Mouse (Mus musculus) spleen, adult 18-20 months (tissue): ENCODE measurements around the gene Fam180a.

Experiments
- DNase-seq, 2 experiments: peaks; one replicate each; pipeline ENCODE4 v3.0.0; 2022; ENCODE audit warnings: mixed read lengths in 2 of 2

The Fam180a gene

GRCm38 (mm10) chr6:35308037-35308436 is 17.9 kb downstream of the Fam180a start, which contains the start of gene Slc13a4:
Slc13a4 (minus strand) TSS chr6:35308131.
- DNase-seq = no peak

DNA sequence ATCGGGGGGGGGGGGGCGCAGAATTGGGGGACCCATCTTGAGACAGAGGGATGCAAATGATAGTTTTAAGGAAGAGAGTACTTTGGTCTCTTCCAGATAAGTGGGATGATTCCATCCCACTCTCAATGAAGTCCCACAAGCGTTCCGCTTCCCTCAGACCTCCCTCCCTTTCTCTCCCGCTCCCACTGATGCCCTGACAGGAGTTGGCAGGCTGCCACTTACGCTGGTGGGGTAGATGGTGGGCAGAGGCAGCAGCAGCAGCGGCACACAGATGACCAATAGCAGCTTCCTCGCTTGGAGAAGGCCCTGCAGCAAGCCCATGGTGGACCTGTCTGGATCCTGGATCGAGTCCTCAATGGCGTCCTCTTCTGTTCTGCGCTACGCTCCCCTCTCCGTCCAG is 18.8 kb downstream of the Fam180a start:
- no peak for DNase-seq

DNA sequence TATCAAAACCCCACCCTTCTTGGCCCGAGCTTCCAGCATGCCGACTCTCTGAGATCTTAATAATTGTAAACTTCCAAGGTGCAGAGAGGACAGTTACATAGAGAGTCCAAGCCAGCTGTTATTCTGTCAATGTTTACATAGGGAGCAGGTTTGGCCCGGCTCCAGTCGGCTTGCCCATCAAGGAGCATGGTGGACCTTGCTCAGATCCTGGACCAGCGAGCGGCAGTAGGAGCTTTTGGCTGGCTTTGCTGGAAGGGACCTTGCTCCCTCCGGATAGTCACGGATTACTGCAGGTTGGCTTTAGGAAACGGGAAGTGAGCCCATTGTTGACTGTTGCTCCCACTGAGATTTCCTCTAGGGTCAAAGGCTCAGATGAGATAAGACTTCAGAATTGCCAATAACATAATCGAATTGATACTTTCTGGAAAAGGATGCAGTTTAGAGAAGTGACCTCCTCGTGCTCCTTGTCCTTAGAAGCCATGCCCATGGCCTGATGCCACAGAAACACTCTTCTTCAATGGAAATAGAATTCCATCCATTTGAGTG is 22.5 kb downstream of the Fam180a start:
- DNase-seq = no peak

- DNase-seq = no peak
These were observed 23.4 kb downstream of the Fam180a start for GRCm38 (mm10) chr6:35302581-35302980.

DNA sequence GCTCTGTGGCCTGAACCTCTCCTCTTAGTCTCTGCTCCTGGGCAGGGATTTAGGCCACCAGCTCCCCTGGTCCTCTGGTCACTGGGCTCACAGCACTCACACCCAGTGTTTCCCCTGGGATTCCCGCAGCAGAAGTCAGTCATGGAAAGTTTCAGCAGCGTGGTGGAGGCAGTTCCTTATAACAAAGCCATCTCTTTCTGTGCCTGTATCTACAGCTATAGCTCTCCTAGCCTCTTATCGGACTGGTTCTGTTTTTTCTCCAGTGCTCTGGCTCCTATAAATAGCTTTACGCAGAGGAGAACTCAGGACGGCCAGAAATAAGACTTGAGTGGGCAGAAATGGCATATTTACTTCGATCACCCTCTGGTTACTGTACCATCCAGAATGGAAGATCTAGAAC is 27.6 kb downstream of the Fam180a start:
- no peak for DNase-seq

DNA sequence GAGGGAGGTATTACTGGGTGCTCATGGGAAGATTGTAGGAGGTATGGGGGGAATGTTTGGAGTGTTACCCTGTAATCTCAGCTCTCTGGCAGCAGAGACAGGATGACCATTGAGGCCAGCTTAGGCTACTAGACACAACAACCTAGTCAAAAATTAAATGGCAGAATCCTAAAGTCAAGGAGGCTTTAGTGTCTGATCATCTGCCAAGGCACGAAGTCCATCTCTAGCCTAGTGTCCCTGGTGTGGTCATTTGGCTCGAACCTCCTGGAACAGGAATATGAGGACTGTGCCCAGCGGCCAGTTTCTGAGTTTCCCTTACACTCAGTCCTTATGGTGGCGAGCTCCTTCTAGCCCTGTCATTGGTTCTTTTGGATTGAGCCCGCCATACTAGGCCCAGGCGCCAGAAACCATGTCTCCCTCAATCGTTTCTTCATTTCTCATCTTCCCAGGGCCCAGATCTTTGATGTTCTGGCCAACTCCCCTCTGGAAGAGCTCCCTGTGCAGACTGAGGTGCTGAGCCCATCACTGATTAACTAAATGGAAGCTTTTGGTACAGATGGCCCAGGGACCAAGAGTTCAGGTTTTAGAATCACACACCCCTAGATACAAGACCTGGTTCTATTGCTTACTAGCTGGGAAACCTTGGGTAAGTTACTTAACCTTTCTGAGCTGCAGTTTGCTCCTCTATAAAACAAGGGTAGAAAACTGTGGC is 28.3 kb downstream of the Fam180a start:
- DNase-seq = no peak

DNA sequence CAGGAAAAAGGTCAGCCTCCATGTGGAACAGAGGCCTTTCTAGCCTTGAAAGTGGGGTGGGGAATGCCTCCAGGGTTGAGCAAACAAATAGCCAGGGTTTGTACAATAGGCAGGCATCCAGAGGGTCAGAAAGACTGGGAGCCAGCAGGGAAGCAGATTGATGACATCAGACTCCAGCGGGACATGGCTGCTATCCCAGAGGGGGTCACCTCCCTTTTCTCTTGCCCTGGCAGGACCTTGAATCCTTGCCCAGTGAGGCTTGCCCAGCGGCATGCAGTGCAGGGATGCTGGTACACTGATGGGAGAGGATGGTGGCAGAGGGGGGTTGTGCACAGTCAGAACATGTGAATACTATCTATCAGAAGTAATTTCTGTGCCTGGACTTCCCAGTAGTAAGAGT is 28.9 kb downstream of the Fam180a start:
- DNase-seq = no peak

DNA sequence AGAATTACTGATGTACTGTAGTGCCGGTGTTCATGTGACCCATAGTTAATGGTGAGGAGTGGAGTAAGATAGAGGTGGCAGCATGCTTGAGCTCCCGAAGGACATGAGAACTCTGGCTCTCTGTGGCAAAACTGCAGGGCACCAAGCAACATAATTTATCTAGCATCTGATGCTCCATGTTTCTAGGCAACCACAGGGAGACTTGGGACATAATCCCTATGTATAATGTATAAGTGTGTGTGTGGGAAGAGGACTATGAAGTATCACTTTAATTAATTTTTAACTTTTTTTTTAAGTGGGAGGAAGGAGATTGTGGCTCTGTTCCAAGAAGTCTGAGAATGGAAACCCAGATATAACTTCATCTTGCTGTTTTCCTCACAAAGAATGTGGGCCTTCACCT is 31.0 kb downstream of the Fam180a start:
- no peak for DNase-seq

DNA sequence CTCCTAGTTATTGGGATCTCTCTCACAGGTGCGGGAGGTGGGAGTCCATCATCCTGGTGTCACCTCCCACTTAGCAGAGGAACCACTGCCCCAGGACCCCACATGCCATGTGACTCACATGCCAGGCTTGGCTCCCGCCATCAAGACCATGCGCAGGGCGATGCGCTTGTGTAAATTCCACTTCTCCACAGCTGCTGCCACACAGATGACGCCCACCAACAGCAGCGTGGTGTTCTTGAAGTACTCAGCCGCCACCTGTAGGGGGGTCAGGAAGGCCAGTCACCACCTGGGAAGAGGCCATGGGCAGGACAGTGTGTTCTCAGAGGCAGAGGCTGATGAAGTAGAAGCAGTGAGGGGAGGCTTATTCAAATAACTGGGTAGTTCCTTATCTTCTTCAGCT is 36.3 kb downstream of the Fam180a start:
- no peak for DNase-seq

GRCm38 (mm10) chr6:35288920-35289319 is 37.0 kb downstream of the Fam180a start:
- no peak for DNase-seq

GRCm38 (mm10) chr6:35288114-35288761 is 37.7 kb downstream of the Fam180a start:
- DNase-seq = no peak

GRCm38 (mm10) chr6:35279306-35279705 is 46.6 kb downstream of the Fam180a start:
- no peak for DNase-seq

- DNase-seq = no peak
These were observed 47.9 kb downstream of the Fam180a start for GRCm38 (mm10) chr6:35277903-35278587.

GRCm38 (mm10) chr6:35273391-35274082 is 52.4 kb downstream of the Fam180a start:
- DNase-seq = no peak

DNA sequence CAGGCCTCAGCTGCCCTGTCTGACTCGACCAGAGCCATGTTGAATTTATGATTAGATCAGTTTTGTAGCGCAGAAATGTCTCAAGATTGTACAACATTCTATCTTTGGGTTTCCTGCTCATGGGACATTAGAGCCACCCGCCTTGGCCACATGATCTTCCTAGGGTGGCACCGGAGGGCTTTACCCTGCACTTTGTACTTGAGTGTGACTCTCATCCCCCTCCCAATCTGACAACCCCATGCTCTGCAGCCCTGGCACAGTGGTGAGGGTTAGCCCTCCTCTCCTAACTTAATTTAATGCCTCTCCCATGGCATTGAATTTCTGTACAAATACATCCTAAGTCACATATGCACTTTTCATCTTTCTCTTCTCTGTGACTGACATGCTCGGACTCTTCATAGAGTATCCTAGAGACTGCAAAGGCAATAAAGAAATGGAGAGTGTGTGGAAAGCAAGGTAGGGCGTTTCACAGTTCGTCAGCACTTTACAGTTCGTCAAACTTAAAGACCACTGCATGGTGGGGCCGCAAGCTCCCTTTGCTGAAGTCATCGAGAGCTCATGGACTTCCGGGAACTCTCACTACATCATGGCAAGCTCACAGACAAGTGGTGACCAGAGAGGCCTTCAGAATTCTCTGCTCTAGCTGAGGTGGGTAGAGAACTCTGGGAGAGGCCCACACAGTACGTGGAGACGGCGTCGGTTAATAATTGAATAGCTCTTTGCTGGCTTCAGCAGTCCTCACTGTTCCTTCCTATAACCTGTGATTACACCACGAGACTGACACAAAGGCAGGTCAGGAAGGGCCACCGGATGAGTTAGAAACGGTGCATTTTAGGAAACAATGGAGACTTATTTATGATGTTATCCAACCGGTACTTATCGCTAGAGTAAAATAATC is 53.8 kb downstream of the Fam180a start:
- no peak for DNase-seq

- no peak for DNase-seq
These were observed 54.7 kb downstream of the Fam180a start for GRCm38 (mm10) chr6:35271094-35271855.

- DNase-seq = no peak
These were observed 56.3 kb downstream of the Fam180a start for GRCm38 (mm10) chr6:35269643-35270042.

- no peak for DNase-seq
These were observed 57.2 kb downstream of the Fam180a start for GRCm38 (mm10) chr6:35268711-35269110.

- no peak for DNase-seq
These were observed 60.2 kb downstream of the Fam180a start for GRCm38 (mm10) chr6:35265580-35266278.
